Mouse (Mus musculus) spleen, postnatal 4 days (tissue): ENCODE results near the gene Tnni2.
"Not testable (repeated sequence)": the region's sequence is repeated elsewhere in the genome, so short reads cannot be mapped to it uniquely, and the experiment has no call there.

Experiments
- DNase-seq, 2 experiments: peaks; one replicate each; pipeline ENCODE4 v3.0.0; 2022; ENCODE audit warnings: low spot score in 2 of 2

Gene Tnni2

DNA sequence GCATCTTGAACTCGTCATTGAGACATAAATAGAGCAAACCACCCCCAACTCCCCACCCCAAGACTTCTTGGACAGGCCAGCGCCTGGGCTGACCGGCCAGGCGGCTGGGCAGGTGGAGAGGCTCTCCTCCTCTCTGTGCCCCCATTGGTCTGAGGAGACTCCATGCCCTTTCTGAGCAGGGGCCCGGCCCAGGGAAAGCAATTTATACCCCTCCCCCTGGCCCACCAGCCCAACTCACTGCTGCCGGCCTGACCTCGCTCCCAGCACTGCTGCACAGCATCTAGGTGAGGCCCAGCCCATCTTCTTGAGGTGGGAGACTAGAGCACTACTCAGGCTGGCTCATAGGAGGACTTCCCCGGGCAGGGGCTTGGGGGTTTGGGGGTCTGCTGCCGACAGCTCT, at the start of gene Tnni2:
Gene Tnni2, plus strand, starts transcription at position 224 of the 400 bp plus-strand sequence.
- no peak for DNase-seq

- DNase-seq: peak; percentile 79 to 83
Measured at GRCm38 (mm10) chr7:142393191-142393590, 48.4 kb upstream of the Tnni2 start.

- DNase-seq: no peak
Measured at GRCm38 (mm10) chr7:142394261-142395190, 47.1 kb upstream of the Tnni2 start.

- DNase-seq: no peak
Measured at GRCm38 (mm10) chr7:142395472-142395871, 46.1 kb upstream of the Tnni2 start.

GRCm38 (mm10) chr7:142396611-142397010, 45.0 kb upstream of the Tnni2 start:
- DNase-seq: no peak

- no peak for DNase-seq
Measured at GRCm38 (mm10) chr7:142398052-142398451, 43.6 kb upstream of the Tnni2 start.

DNA sequence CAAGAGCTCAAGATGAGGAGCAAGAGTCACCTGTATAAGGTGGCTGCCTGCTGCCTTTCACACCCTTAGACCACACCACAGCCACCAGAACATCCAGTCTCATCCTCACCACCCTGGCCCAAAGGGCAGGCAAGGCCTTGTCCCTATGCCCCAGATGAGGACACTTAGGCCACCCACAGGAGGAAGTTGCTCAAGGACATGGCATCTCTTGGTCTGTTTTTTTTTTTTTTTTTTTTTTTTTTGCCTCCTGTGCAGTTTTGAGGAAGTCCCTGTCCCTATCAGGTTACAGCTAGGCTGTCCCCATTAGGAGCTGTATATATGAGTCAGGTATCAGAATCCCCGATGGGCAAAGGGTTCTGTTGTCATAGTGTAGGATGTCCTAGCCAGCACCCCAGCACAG, 42.4 kb upstream of the Tnni2 start:
- DNase-seq: no peak

DNA sequence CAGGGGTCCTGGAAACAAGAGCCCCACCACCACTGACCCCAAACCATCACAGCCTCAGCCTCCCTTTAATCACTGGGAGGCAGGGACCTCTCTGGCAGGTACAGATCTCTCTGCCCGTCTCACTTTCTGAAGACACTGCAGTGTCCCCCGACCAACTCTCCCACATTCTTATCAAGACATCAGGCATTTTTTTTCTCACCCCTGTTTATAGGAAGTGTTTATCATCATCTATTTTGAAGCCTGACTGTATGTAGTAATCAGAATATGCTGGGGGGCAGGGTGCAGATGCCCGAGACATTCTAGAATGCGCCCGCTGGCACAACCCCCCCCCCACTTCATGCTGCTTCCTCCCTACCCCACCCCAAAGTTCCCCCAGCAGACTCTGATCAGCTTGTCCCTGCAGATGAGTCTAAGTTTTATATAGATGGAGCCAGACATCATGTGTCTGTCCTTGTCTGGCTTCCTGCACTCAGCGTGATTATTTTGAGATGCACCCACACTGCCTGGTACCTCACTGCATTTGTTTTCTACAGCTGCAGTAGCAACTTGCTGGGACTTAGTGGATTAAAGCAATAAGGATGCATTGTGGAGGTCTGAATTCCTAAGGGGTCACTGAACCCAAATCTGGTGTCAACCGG, 41.4 kb upstream of the Tnni2 start:
- DNase-seq: no peak

DNA sequence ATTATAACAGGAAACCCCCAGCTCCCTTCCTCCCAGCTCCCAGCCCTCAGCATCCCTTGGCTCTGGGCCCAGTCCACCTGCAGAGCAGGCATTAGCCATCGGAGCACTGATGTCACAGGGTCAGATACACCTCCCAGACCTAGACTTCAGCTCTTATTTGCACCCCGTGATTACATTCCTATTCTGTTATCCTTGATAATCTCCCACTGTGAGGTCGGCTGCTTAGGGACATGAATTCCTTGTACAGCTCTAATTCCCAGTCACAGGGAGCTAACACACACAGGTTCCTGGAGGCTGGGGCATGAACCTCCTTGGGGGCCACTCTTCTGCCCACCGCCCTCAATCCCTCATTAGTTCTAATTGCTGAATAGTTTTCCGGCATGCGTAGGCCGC, 40.9 kb upstream of the Tnni2 start:
- DNase-seq: no peak

GRCm38 (mm10) chr7:142403591-142403990, 38.0 kb upstream of the Tnni2 start:
- no peak for DNase-seq

GRCm38 (mm10) chr7:142405134-142405533, 36.5 kb upstream of the Tnni2 start:
- DNase-seq: not testable (repeated sequence)

- DNase-seq: no peak
Measured at GRCm38 (mm10) chr7:142407935-142408334, 33.7 kb upstream of the Tnni2 start.

- no peak for DNase-seq
Measured at GRCm38 (mm10) chr7:142408686-142409085, 32.9 kb upstream of the Tnni2 start.

DNA sequence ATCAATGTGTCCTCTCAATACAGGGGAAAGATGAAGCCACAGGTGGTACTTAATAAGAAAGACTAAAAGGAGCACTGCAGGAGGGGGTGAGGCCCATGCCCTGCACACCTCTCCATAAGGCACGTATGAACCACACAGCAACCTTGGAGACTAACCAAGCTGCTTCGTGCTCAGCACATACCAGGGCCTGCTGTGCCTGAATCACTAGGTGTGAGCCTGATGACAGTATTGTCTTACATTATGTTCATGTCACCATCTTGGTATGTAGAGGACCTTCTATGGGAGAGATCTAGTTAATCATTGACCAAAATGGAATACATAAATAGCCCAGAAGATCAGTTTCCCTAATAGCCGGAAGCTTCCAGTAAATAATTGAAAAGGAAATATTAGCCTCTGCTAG, 32.0 kb upstream of the Tnni2 start:
- no peak for DNase-seq

DNA sequence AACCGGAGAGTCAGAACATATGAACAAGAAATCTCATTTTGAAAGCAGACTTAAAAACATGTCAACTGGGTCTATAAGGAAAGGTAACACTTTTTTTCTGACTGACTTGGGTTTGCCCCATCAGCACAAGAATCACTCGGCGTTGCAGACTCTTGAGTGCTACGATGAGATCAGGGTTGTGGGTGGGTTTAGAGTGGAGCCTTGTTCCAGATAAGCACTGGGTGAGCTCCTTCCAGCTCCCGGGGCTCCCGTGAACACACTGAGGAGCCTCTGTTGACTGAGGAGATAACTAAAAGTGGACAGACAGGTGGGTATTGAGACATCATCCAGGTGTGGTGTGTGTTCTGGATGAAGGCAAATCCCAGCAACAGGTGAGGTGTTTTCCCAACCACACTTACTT, 28.3 kb upstream of the Tnni2 start:
- no peak for DNase-seq

- DNase-seq: no peak
Measured at GRCm38 (mm10) chr7:142415314-142415713, 26.3 kb upstream of the Tnni2 start.

DNA sequence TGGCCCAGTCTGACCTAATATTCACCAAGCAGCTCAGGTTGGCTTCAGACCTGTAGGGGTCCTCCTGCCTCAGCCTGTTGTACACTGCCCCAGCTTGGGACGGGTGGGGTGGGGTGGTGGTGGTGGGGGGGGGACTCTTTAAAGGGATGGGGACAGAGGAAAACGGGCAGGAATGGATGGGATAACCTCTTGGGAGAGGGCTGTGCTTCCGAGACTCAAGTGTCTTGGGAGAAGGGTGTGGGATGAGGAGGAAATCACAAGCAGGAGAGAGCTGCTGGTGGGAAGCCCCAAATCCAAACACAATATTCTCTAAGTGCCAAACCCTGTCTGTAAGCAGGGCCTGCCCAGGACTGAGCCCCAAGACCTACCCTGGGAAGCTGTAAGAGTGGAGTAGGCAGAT, 25.4 kb upstream of the Tnni2 start:
- no peak for DNase-seq

- DNase-seq: no peak
Measured at GRCm38 (mm10) chr7:142418027-142418426, 23.6 kb upstream of the Tnni2 start.

DNA sequence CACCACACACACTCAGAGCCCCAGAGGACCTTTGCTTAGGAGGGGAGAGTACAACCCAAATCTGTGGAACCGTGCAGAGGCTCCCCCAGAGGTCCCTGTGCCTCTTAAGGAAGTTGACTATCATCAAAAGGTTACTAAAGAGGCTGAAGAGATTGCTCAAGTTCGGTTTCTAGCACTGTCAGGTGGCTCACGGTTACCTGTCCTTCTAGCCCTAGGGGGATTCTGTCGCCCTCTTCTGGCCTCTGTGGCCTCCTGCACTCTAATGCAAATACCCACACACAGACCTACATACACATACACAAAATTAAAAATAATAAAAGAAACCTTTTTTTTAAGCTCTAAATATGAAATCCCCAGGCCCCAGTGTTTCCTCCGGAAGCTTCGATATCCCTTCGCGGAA, 22.9 kb upstream of the Tnni2 start:
- no peak for DNase-seq

DNA sequence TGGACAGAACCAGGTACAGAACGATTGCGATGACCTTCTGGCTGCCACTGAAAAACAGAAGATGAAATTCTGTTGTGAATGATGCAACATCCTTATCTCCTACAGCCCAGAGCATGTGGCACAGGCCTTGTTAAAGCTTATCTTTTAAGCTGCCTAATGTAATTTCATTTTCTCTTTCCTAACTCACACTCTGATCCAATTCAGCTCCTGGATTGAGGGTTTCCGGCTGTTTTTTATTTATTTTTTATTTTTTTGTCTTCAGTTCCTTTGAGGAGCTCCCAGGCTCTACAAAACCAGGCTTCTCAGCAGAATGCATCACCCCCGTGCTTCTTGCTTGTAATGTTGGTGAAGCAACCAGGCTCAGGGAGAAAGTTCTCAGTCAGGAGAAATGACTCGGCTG, 21.7 kb upstream of the Tnni2 start:
- DNase-seq: no peak

- DNase-seq: no peak
Measured at GRCm38 (mm10) chr7:142421826-142422225, 19.8 kb upstream of the Tnni2 start.

- no peak for DNase-seq
Measured at GRCm38 (mm10) chr7:142425641-142426213, 15.9 kb upstream of the Tnni2 start.

GRCm38 (mm10) chr7:142428213-142428612, 13.4 kb upstream of the Tnni2 start:
- peak in 1 of 2 experiments; percentile 43 for DNase-seq
